Mouse (Mus musculus): ENCODE results near the gene Hist2h2be.
"Not testable (repeated sequence)": the region's sequence is repeated elsewhere in the genome, so short reads cannot be mapped to it uniquely, and the experiment has no call there.

DNA sequence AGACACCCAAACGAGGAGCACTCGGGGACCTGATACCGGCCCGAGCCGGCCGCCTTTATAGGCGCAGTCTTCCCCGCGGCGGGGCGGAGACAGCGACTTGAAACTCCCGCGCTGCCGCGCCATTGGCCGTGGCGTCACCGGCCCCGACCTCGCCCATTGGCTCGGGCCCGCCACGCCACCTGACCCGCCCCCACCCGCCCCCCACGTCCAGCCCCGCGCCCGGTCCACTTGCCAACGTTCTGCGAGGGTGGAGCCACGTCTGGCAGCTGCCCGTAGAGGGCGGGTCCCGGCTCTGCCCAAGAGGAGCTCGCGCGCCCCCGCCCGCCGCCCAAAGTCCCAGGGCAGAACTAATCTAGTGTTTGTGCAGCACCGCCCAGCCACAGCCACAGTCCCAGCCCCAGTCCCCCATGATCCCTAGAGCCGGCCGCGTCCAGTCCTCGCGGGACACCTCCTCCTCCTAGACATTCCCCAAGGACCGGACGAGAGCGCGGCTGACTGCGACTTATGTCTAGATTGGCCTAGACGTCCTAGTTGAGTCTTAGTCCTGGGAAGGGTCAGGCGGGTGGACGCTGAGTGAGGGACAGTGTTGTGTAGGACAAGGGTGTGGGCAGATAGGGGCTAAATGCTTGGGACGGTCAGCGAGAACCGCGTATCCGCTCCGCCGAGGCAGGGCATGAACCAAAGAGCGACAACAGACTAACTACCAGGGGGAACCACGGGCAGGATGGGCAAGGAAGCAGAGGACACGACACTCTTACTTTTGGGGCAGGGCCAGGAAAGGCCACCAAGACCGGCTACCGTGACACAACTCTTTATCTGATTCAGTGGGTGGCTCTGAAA is 18.3 kb downstream of the Hist2h2be start, which contains the start of gene Hist2h3c2:
- TF ChIP-seq CTCF, EP300 (IDR thresholded peaks at IDR 0.05; ENCODE audit: low read depth): not testable (repeated sequence)
